Mouse (Mus musculus) spleen, adult 2 months (tissue): ENCODE data around the gene Nfat5.
A peak's percentile ranks its signal among the peaks of the same experiment; 100 is the strongest.

ENCODE experiments used
- CTCF ChIP-seq: fragments of 200-500 bp; IDR thresholded peaks from 2 replicates; pipeline ENCODE4 v1.5.1; 2011; ENCODE audit warnings: mild to moderate bottlenecking, inconsistent platforms; ENCODE audit not compliant: insufficient read depth, insufficient read length, insufficient replicate concordance; ENCODE audit errors: extremely low read depth
- POLR2A ChIP-seq: fragments of 200-500 bp; IDR thresholded peaks from 2 replicates; pipeline ENCODE4 v1.6.1; 2011; ENCODE audit warnings: low read depth, low read length, inconsistent platforms

- TF ChIP-seq CTCF (peak; percentile 44; the same call in 1 of the 2 replicates), POLR2A (no peak)
Measured at GRCm38 (mm10) chr8:107411391-107411790, 118.1 kb downstream of the Nfat5 start.
